Mouse (Mus musculus) midbrain, embryonic 16.5 days (tissue): ENCODE measurements at regions not wholly inside any gene's neighbourhood (a gene's known extent, or its start where the extent isn't known, plus 50 kb on each side); places are given as distances from the start of the nearest gene placed in this dataset.

Experiments used
- ATAC-seq: fragments of 200-750 bp; cut with Nextera tagmentation; 2 replicates; pipeline ENCODE4 v1.8.0; 2017; ENCODE audit warnings: moderate TSS enrichment
- H3K27ac ChIP-seq: fragments of 300-500 bp; sonication (generic); 2 replicates; pipeline ENCODE4 v1.5.1; 2014; ENCODE audit warnings: mild to moderate bottlenecking, low read length, mixed read lengths
- H3K27me3 ChIP-seq: fragments of 300-500 bp; sonication (generic); 2 replicates; pipeline ENCODE4 v1.6.1; 2014; ENCODE audit warnings: low read depth, low read length, mixed read lengths; ENCODE audit not compliant: control insufficient read depth, insufficient read depth
- H3K36me3 ChIP-seq: fragments of 300-500 bp; sonication (generic); 2 replicates; pipeline ENCODE4 v1.6.1; 2014; ENCODE audit warnings: mild to moderate bottlenecking, low read length, moderate library complexity, mixed read lengths; ENCODE audit not compliant: control insufficient read depth, insufficient read depth
- H3K4me1 ChIP-seq: fragments of 300-500 bp; sonication (generic); 2 replicates; pipeline ENCODE4 v1.6.1; 2014; ENCODE audit warnings: mild to moderate bottlenecking, low read length, mixed read lengths; ENCODE audit not compliant: control insufficient read depth, insufficient read depth
- H3K4me2 ChIP-seq: fragments of 300-500 bp; sonication (generic); 2 replicates; pipeline ENCODE4 v1.6.1; 2014; ENCODE audit warnings: mild to moderate bottlenecking, low read length, mixed read lengths
- H3K4me3 ChIP-seq: fragments of 300-500 bp; sonication (generic); 2 replicates; pipeline ENCODE4 v1.5.1; 2014; ENCODE audit warnings: low read depth, mild to moderate bottlenecking, low read length, moderate library complexity, mixed read lengths
- H3K9ac ChIP-seq: fragments of 300-500 bp; sonication (generic); 2 replicates; pipeline ENCODE4 v1.6.1; 2014; ENCODE audit warnings: low read depth, low read length, mixed read lengths
- H3K9me3 ChIP-seq: fragments of 300-500 bp; sonication (generic); replicated peaks from 2 replicates; pipeline ENCODE4 v1.6.1; 2014; ENCODE audit warnings: mild to moderate bottlenecking, low read length, mixed read lengths; ENCODE audit not compliant: control insufficient read depth, poor library complexity, severe bottlenecking
- WGBS: fragments of 180-500 bp; shearing (Covaris S2); extraction: QIAGEN DNeasy Blood & Tissue Kit; methylation state at CpG from one replicate; pipeline ENCODE4 v1.1.7; 2014; 5-methylcytosine and 5-hydroxymethylcytosine counted together

DNA sequence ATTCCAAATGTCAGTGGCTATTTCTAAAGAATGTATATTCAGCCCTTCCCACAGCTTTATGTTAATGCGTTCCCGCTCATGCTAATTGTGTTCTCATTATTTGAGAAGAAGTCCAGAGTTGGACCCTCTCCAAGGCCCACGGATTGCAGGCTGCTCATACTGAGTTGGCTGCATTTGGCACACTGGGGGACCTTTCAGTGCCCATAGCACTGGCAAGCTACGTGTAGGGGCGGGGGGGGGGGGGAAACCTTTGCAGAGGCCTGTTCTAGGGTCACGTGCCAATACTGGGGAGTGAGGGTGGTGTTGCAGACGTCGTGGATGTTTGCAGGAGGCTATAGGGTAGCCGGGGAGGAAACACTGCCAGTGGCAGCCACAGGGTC is 225.5 kb upstream of the Atp5g3 start:
- Histone ChIP-seq H3K4me1 (peaks cover 23% of the 10 kb centered on the region), H3K27ac (no peak overlapping the region), H3K27me3 (no peaks in the 10 kb centered on the region), H3K36me3 (no peaks in the 10 kb centered on the region), H3K9ac (no peak overlapping the region), H3K9me3 (no peaks in the 10 kb centered on the region), H3K4me2 (peak overlapping the region; percentile 4; the same call in 1 of the 2 replicates), H3K4me3 (no peak overlapping the region)
- 14% methylated on average over 9 of the region's 9 CpGs for WGBS
- ATAC-seq = peak; percentile 61

GRCm38 (mm10) chr2:74135963-74136623 is 225.0 kb upstream of the Atp5g3 start:
- H3K9ac ChIP-seq = no peak overlapping the region
- peaks cover 23% of the 10 kb centered on the region for H3K4me1 ChIP-seq
- WGBS = 32% methylated on average over 15 of the region's 15 CpGs
- peak; percentile 61 for ATAC-seq
- no peak overlapping the region for H3K4me3 ChIP-seq
- no peaks in the 10 kb centered on the region for H3K36me3 ChIP-seq
- H3K9me3 ChIP-seq = no peaks in the 10 kb centered on the region
- no peak overlapping the region; the same call in 1 of the 2 replicates for H3K4me2 ChIP-seq
- peak overlapping the region; percentile 38; the same call in 1 of the 2 replicates for H3K27ac ChIP-seq
- H3K27me3 ChIP-seq = no peaks in the 10 kb centered on the region

DNA sequence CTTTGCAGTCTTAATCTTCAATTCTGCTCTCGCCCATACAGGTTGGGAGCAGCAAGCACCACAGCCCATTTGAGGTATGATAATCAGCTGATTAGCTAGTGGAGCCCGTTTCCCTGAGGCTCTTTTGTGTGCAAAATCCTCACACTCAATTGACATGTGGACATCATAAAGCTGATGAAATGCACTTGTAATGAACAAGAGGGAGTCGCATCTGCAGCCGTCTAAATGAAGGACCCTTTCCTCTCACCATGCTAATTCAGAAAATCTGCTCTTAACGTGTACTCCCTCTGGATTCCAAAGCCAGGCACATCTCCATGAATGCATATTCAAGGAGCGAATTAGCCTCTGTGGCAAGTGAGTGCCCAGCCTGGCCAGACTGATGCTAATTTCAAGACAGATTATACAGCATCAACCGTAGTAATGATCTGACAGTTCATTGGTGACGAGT is 219.0 kb upstream of the Atp5g3 start:
- Histone ChIP-seq H3K27me3 (no peaks in the 10 kb centered on the region), H3K4me3 (0 out of 2 replicates have a peak overlapping the region, but pooled peaks have one; percentile 0), H3K9me3 (no peaks in the 10 kb centered on the region), H3K27ac (peak overlapping the region; percentile 84), H3K4me1 (peaks cover 31% of the 10 kb centered on the region), H3K4me2 (peak overlapping the region; percentile 69), H3K9ac (peak overlapping the region; percentile 4; the same call in 1 of the 2 replicates), H3K36me3 (no peaks in the 10 kb centered on the region)
- 2% methylated on average over 8 of the region's 8 CpGs for WGBS
- ATAC-seq = peak; percentile 64

- Histone ChIP-seq H3K9me3 (no peaks in the 10 kb centered on the region), H3K4me2 (peak overlapping the region; percentile 69), H3K4me3 (peak overlapping the region; percentile 39), H3K9ac (peak overlapping the region; percentile 74), H3K27me3 (no peaks in the 10 kb centered on the region), H3K36me3 (no peaks in the 10 kb centered on the region), H3K4me1 (peaks cover 24% of the 10 kb centered on the region), H3K27ac (peak overlapping the region; percentile 84)
- peak; percentile 87 for ATAC-seq
- WGBS = under 1% methylated on average over 14 of the region's 14 CpGs
These were observed 217.8 kb upstream of the Atp5g3 start for GRCm38 (mm10) chr2:74128782-74129538.

DNA sequence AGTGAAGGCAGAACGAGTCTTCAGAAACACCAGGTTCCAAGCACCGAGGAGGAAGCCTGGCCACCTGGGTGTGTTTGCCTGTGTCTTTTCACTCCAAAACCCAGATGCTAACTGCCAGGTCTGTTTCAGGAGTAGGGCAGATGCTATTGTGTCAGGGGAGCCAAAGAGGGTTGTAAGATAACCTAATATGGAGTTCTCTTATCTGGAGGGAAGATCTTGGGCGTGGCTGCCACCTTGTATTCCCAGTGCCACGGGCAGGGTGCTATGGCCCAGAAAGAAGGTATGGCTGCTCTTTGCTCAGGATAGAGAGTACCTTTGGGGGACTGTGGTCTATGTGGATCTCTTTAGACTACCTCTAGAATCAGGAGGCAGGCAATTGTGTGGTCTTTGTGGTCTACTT is 216.0 kb upstream of the Atp5g3 start:
- Histone ChIP-seq H3K36me3 (no peaks in the 10 kb centered on the region), H3K27me3 (no peaks in the 10 kb centered on the region), H3K9ac (no peak overlapping the region), H3K4me1 (peaks cover 24% of the 10 kb centered on the region), H3K4me2 (no peak overlapping the region), H3K27ac (no peak overlapping the region), H3K9me3 (no peaks in the 10 kb centered on the region), H3K4me3 (no peak overlapping the region)
- ATAC-seq = no peak
- 93% methylated on average over 4 of the region's 4 CpGs for WGBS

- Histone ChIP-seq H3K27me3 (no peaks in the 10 kb centered on the region), H3K4me3 (no peak overlapping the region), H3K27ac (no peak overlapping the region), H3K9ac (no peak overlapping the region), H3K9me3 (no peaks in the 10 kb centered on the region), H3K36me3 (no peaks in the 10 kb centered on the region), H3K4me2 (no peak overlapping the region), H3K4me1 (peaks cover 20% of the 10 kb centered on the region)
- WGBS = 58% methylated on average over 2 of the region's 2 CpGs
- ATAC-seq = no peak
These were observed 213.1 kb upstream of the Atp5g3 start for GRCm38 (mm10) chr2:74124252-74124651.

DNA sequence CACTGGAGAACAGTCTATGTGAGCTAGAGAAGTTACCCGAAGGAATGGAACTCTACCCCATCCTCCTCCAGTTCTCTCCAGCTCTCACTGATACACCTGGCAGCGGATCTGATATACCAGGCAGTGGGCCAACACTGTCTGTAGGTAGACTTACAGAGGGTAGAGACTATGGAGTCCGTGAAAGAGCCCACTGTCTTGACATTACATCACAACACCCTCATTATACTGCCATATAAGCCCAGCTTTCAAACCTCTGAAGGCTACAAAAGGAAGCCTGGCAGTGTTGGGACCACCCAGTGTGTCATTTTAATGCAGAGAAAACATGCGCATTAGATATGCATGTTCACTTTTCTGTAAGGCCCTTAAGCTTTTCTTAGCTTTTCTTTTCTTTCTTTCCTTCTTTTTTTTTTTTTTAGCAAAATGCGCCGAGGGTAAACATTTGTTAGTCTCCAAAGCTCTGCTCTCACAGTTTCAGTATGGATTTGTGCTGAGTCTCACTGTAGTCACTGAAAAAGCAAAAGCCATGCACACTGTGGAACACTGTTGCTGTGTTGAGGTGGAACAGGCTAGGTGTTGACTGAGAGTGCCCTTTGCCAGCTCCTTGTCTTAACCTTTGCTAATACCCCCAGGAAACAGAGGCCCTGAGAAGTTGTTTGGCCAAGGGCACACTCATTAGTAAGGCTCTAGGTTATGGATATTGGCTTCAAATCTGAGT is 212.4 kb upstream of the Atp5g3 start:
- Histone ChIP-seq H3K9me3 (no peaks in the 10 kb centered on the region), H3K9ac (no peak overlapping the region), H3K36me3 (no peaks in the 10 kb centered on the region), H3K4me2 (no peak overlapping the region), H3K4me1 (peaks cover 17% of the 10 kb centered on the region), H3K27me3 (no peaks in the 10 kb centered on the region), H3K4me3 (no peak overlapping the region), H3K27ac (no peak overlapping the region)
- ATAC-seq = no peak
- 20% methylated on average over 6 of the region's 6 CpGs for WGBS

DNA sequence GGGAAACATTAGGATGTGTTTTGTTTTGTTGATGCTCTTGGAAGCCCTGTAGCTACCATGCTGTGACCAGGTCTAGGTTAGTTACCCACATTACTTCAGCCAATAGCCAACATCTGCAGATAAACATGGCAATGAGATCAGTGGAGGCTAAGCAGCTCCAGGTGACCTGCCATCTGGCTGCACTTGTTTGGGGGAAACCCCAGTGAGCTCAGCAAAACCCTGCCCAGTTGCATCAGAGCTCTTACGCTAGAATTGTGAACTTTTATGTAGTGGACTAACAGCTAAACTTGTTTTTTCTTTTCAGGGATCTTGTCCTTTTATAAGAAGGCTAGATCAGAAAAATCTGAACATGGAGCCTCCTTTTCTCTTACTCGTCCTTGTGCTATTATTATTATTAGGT is 211.8 kb upstream of the Atp5g3 start:
- no peaks in the 10 kb centered on the region for H3K9me3 ChIP-seq
- no peak overlapping the region for H3K4me2 ChIP-seq
- no peak overlapping the region for H3K4me3 ChIP-seq
- peaks cover 2% of the 10 kb centered on the region; the same call in 1 of the 2 replicates for H3K27me3 ChIP-seq
- no peak overlapping the region for H3K9ac ChIP-seq
- H3K27ac ChIP-seq = no peak overlapping the region
- peaks cover 16% of the 10 kb centered on the region for H3K4me1 ChIP-seq
- no peaks in the 10 kb centered on the region for H3K36me3 ChIP-seq
- WGBS = 59% methylated on average over 2 of the region's 2 CpGs
- ATAC-seq = no peak
